Mouse (Mus musculus) adrenal gland, adult 2 months (tissue): ENCODE measurements around the gene Slc6a11. TPM values are rescaled to one million over a fixed set of nuclear protein-coding genes. Genes with fewer than 3 reads are reported as not detected.

ENCODE experiments used
- polyA plus RNA-seq: library from polyadenylated mRNA; depleted of rRNA; stranded (reverse); fragments of >200 nt; gene quantifications from 2 replicates; pipeline ENCODE4 v1.2.3, GENCODE M21; 2012; rRNA removed
- total RNA-seq, 2 experiments: library from RNA; stranded (reverse); gene quantifications; 2 replicates each; pipeline ENCODE4 v1.2.3; 2021

The Slc6a11 gene
- total and polyA plus RNA-seq, 3 experiments, result 0.02 to 0.06 TPM; not detected in 1

Other genes with a start within 250 kb of the Slc6a11 start
- gene Atp2b2, start 88.6 kb upstream of the Slc6a11 start, total RNA-seq, result 1 to 10 TPM; 3.9 to 8.5 TPM
- gene Atp2b2, start 88.6 kb upstream of the Slc6a11 start, polyA plus RNA-seq, result 1.5 and 2.1 TPM in 2 replicates
- gene Slc6a1, start 151.4 kb downstream of the Slc6a11 start, total RNA-seq, result not detected
- not detected in 2 replicates for gene Slc6a1, start 151.4 kb downstream of the Slc6a11 start, polyA plus RNA-seq